Mouse (Mus musculus): Measurements from ENCODE around the gene Gm20388. TPM values are rescaled to one million over a fixed set of nuclear protein-coding genes. Genes with fewer than 3 reads are reported as not detected.

The Gm20388 gene
- polyA plus RNA-seq, 1 experiment from 2014 or later = 7.4 TPM

DNA sequence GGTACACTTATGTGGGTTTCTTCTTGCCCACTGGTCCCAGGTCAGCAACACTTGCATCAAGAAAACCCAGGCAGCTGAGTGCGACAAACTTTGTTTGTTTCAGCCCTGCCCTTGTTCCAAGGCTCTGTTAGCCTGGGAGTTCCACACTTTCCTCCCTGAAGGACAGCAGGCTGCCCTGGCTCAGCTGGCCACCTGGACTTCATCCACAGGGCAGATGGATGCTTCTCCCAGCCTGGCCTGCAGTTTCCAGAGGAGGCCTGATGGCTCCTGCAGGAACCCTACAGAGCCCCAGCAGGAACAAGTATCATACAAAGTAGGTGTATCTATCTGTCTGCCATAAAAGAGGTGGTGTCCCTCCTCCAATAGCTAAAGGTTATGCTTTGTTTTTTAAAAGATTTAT, 2530.7 kb downstream of the Gm20388 start:
- no peak overlapping the region for H3K4me3 ChIP-seq (replicated peaks; ENCODE audit: low read length)
- no peak overlapping the region for H3K27ac ChIP-seq (ENCODE audit: low read length)
- H3K4me1 ChIP-seq (ENCODE audit: control insufficient read depth, insufficient read depth, low read length) = peaks cover 30% of the 10 kb centered on the region
- H3K4me2 ChIP-seq (ENCODE audit: low read depth, low read length) = no peak overlapping the region
- WGBS = 85% methylated on average over 1 of the region's 1 CpGs
- H3K36me3 ChIP-seq (ENCODE audit: control insufficient read depth, insufficient read depth, low read length) = 0 out of 2 replicates have a peak, but pooled peaks cover 4% of the 10 kb centered on the region
- no peaks in the 10 kb centered on the region for H3K27me3 ChIP-seq (ENCODE audit: control insufficient read depth, insufficient read depth, low read length)
- no peak overlapping the region; the same call in 1 of the 2 replicates for H3K9ac ChIP-seq (ENCODE audit: low read length)
- no peaks in the 10 kb centered on the region for H3K9me3 ChIP-seq (replicated peaks; ENCODE audit: control insufficient read depth, low read length)
- ATAC-seq (ENCODE audit: insufficient read depth, low FRiP score) = no peak

DNA sequence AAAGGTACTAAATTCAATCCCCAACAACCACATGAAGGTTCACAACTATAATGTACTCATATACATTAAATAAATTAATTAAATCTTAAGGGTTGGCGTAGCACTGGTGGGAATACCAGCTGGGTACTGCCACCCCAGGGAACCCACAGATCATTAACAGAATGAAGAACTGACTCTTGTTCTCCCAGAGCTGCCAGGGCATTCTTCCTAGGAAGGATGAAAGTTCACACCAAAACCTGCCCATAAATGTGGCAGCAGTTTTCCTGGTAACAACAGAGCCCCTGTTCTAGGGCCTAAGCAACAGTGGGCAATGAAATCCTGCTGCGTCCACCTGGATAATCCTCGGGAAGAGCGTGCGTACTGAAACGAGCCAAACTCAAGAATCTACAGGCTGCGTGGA, 2531.7 kb downstream of the Gm20388 start:
- H3K36me3 ChIP-seq (ENCODE audit: control insufficient read depth, insufficient read depth, low read length) = 0 out of 2 replicates have a peak, but pooled peaks cover 4% of the 10 kb centered on the region
- H3K9me3 ChIP-seq (replicated peaks; ENCODE audit: control insufficient read depth, low read length) = no peaks in the 10 kb centered on the region
- no peaks in the 10 kb centered on the region for H3K27me3 ChIP-seq (ENCODE audit: control insufficient read depth, insufficient read depth, low read length)
- H3K4me3 ChIP-seq (replicated peaks; ENCODE audit: low read length) = peak overlapping the region; percentile 74
- H3K4me2 ChIP-seq (ENCODE audit: low read depth, low read length) = peak overlapping the region; percentile 89
- 0 out of 2 replicates have a peak overlapping the region, but pooled peaks have one; percentile 63 for H3K27ac ChIP-seq (ENCODE audit: low read length)
- H3K9ac ChIP-seq (ENCODE audit: low read length) = peak overlapping the region; percentile 76
- 20% methylated on average over 7 of the region's 7 CpGs for WGBS
- peaks cover 30% of the 10 kb centered on the region for H3K4me1 ChIP-seq (ENCODE audit: control insufficient read depth, insufficient read depth, low read length)
- no peak for ATAC-seq (ENCODE audit: insufficient read depth, low FRiP score)

- peak overlapping the region; percentile 74 for H3K4me3 ChIP-seq (replicated peaks; ENCODE audit: low read length)
- no peaks in the 10 kb centered on the region for H3K27me3 ChIP-seq (ENCODE audit: control insufficient read depth, insufficient read depth, low read length)
- H3K4me1 ChIP-seq (ENCODE audit: control insufficient read depth, insufficient read depth, low read length) = peaks cover 30% of the 10 kb centered on the region
- H3K36me3 ChIP-seq (ENCODE audit: control insufficient read depth, insufficient read depth, low read length) = 0 out of 2 replicates have a peak, but pooled peaks cover 4% of the 10 kb centered on the region
- H3K4me2 ChIP-seq (ENCODE audit: low read depth, low read length) = peak overlapping the region; percentile 89
- H3K27ac ChIP-seq (ENCODE audit: low read length) = peak overlapping the region; percentile 63
- WGBS = 1% methylated on average over 12 of the region's 12 CpGs
- no peak for ATAC-seq (ENCODE audit: insufficient read depth, low FRiP score)
- no peaks in the 10 kb centered on the region for H3K9me3 ChIP-seq (replicated peaks; ENCODE audit: control insufficient read depth, low read length)
- peak overlapping the region; percentile 76 for H3K9ac ChIP-seq (ENCODE audit: low read length)
Measured at GRCm38 (mm10) chr8:122442781-122443180, 2532.1 kb downstream of the Gm20388 start.

DNA sequence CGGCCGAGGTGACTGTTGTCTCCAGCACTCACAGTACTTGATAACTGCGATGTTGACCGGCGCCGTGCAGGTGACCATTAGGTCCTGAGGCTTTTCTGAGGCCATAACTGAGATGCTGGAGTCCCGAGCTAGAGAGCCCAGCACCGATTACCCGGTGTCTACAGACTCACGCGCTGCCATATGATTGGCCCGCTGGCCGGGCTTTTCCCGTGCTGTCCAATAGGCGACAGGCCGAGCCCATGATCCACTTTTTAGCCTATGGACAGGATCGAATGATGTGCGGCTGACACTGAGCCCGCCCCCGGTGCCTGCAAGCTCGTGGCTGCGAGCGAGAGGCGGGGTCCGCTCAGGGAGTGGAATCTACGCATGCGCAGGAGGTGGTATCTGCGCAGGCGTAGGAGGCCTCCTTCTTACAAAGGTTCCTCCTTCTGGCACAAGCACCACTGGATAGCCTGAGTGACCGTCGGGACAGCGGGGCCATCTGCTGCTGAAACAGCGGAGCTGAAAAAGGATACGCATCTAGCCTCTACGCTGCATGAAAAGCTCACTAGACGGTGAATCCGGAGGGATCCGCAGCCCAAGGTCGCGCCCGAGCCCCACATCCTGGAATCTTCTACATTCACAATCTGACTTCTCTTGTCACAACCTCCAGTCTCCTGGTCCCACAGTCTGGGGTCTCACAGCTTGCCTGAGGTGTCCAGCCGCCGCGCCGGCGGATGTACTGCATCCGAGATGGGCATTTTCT, 2532.8 kb downstream of the Gm20388 start, which contains the start of gene Mvd:
TSS of gene Mvd (minus strand) at position 161 of the 745 bp plus-strand sequence.
- Histone ChIP-seq H3K4me2 (ENCODE audit: low read depth, low read length) (peak within 1 kb of the TSS; percentile 89), H3K27me3 (ENCODE audit: control insufficient read depth, insufficient read depth, low read length) (no peaks in the 10 kb centered on the region), H3K36me3 (ENCODE audit: control insufficient read depth, insufficient read depth, low read length) (0 out of 2 replicates have a peak, but pooled peaks cover 4% of the 10 kb centered on the region), H3K4me3 (replicated peaks; ENCODE audit: low read length) (peak within 1 kb of the TSS; percentile 74), H3K4me1 (ENCODE audit: control insufficient read depth, insufficient read depth, low read length) (peaks cover 24% of the 10 kb centered on the region), H3K9ac (ENCODE audit: low read length) (peak within 1 kb of the TSS; percentile 88), H3K27ac (ENCODE audit: low read length) (peak within 1 kb of the TSS; percentile 99), H3K9me3 (replicated peaks; ENCODE audit: control insufficient read depth, low read length) (no peaks in the 10 kb centered on the region)
- WGBS = under 1% methylated on average over 47 of the region's 47 CpGs
- peak; percentile 97 for ATAC-seq (ENCODE audit: insufficient read depth, low FRiP score)

- Histone ChIP-seq H3K4me1 (ENCODE audit: control insufficient read depth, insufficient read depth, low read length) (peaks cover 21% of the 10 kb centered on the region), H3K36me3 (ENCODE audit: control insufficient read depth, insufficient read depth, low read length) (0 out of 2 replicates have a peak, but pooled peaks cover 3% of the 10 kb centered on the region), H3K9ac (ENCODE audit: low read length) (peak overlapping the region; percentile 88), H3K4me2 (ENCODE audit: low read depth, low read length) (peak overlapping the region; percentile 83), H3K27ac (ENCODE audit: low read length) (peak overlapping the region; percentile 99), H3K4me3 (replicated peaks; ENCODE audit: low read length) (peak overlapping the region; percentile 74), H3K27me3 (ENCODE audit: control insufficient read depth, insufficient read depth, low read length) (no peaks in the 10 kb centered on the region), H3K9me3 (replicated peaks; ENCODE audit: control insufficient read depth, low read length) (no peaks in the 10 kb centered on the region)
- ATAC-seq (ENCODE audit: insufficient read depth, low FRiP score) = peak; percentile 69
- WGBS = 4% methylated on average over 19 of the region's 19 CpGs
Measured at GRCm38 (mm10) chr8:122444058-122444748, 2533.6 kb downstream of the Gm20388 start.

DNA sequence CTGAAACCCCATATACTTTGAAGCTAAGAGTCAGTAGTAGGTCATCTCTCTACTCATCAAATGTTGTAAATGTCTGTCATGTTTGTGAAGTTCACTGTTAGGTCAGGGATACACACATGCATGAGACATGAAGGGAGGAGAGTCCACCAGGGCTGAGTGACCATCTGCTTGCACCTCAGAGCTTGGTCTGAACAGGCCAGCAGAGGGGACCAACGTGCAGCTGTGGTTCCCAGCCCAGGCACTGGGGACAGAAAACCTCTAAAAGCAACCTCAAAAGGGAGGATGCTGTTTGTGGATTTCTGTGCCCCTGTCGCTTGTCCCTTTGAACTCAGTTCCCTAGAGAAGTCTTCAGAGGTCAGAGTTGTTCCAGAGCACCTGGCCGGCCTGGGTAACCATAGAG, 2534.6 kb downstream of the Gm20388 start:
- Histone ChIP-seq H3K4me1 (ENCODE audit: control insufficient read depth, insufficient read depth, low read length) (peaks cover 21% of the 10 kb centered on the region), H3K4me3 (replicated peaks; ENCODE audit: low read length) (no peak overlapping the region), H3K36me3 (ENCODE audit: control insufficient read depth, insufficient read depth, low read length) (no peaks in the 10 kb centered on the region), H3K9me3 (replicated peaks; ENCODE audit: control insufficient read depth, low read length) (no peaks in the 10 kb centered on the region), H3K27ac (ENCODE audit: low read length) (no peak overlapping the region), H3K9ac (ENCODE audit: low read length) (no peak overlapping the region), H3K27me3 (ENCODE audit: control insufficient read depth, insufficient read depth, low read length) (no peaks in the 10 kb centered on the region), H3K4me2 (ENCODE audit: low read depth, low read length) (peak overlapping the region; percentile 83; the same call in 1 of the 2 replicates)
- ATAC-seq (ENCODE audit: insufficient read depth, low FRiP score) = no peak
- 53% methylated on average over 3 of the region's 3 CpGs for WGBS

DNA sequence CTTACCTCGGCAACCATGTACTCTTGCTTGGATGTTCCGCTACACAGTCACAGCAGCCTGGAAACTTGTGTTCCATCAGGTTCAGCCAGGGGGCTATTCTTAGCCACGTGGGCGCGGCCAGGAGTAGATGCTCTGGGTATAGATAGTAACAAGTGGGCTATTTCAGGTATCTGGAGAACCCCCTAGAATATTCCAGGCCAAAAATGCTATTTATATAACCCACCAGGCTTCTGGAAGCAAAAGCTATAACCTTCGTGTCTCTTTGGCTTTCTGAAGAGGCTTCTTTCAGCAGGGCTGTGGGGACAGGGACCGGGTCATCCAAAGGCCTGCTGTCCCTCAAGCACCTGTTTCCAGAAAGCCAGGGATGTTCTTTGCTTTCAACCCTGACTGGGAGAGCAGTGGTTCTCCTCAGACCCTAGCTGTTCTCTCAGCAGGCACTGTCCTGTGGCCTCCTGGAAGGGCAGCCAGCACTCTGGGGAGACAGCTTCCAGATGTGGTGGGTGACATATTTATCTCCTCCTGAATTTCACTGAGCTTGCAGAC, 2540.6 kb downstream of the Gm20388 start:
- H3K9me3 ChIP-seq (replicated peaks; ENCODE audit: control insufficient read depth, low read length) = no peaks in the 10 kb centered on the region
- no peaks in the 10 kb centered on the region for H3K36me3 ChIP-seq (ENCODE audit: control insufficient read depth, insufficient read depth, low read length)
- WGBS = 55% methylated on average over 7 of the region's 7 CpGs
- no peak for ATAC-seq (ENCODE audit: insufficient read depth, low FRiP score)
- H3K27me3 ChIP-seq (ENCODE audit: control insufficient read depth, insufficient read depth, low read length) = no peaks in the 10 kb centered on the region
- no peak overlapping the region for H3K4me2 ChIP-seq (ENCODE audit: low read depth, low read length)
- no peaks in the 10 kb centered on the region; the same call in 1 of the 2 replicates for H3K4me1 ChIP-seq (ENCODE audit: control insufficient read depth, insufficient read depth, low read length)
- no peak overlapping the region for H3K4me3 ChIP-seq (replicated peaks; ENCODE audit: low read length)
- H3K9ac ChIP-seq (ENCODE audit: low read length) = no peak overlapping the region
- no peak overlapping the region for H3K27ac ChIP-seq (ENCODE audit: low read length)

DNA sequence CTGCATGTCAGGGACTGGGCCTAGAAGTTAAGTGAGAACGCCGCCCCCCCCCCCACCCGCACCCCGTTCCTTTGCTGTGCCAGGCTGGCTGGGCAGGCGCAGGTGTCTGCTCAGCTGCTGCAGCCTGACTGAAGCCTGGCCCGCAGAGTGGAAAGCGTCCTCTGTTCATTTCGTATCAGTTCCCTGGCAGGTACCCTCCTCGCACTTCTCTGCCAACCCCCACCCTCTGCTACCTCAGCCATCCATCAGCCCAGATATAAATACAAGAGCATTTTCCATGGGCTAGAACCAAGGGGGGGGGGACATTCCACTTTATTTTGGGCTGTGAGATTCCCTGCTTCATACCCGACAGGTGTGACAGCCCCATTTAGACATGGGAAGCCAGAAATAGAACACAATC, 2541.5 kb downstream of the Gm20388 start:
- 88% methylated on average over 10 of the region's 10 CpGs for WGBS
- H3K9ac ChIP-seq (ENCODE audit: low read length) = no peak overlapping the region
- no peak for ATAC-seq (ENCODE audit: insufficient read depth, low FRiP score)

DNA sequence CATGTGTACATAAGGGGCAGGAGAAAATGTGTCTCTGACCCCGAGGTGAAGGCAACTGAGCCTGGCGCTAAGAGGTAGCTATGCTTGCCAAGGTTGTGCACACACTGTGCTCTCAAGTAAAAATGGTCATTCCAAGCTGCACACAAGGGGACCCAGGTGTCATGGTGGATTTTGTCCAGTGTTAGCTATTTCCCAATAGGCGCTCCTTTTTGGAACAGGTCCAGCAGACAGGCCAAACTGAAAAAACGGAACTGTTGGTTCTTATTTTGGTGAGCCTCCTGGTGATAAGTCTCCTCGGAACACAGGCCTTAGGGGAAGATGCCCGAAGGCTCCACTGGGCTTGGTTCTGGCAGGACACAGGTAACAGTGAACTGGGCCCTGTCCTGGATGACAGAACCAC, 2543.8 kb downstream of the Gm20388 start:
- no peaks in the 10 kb centered on the region for H3K4me1 ChIP-seq (ENCODE audit: control insufficient read depth, insufficient read depth, low read length)
- H3K4me2 ChIP-seq (ENCODE audit: low read depth, low read length) = no peak overlapping the region
- no peak overlapping the region for H3K27ac ChIP-seq (ENCODE audit: low read length)
- ATAC-seq (ENCODE audit: insufficient read depth, low FRiP score) = no peak
- no peaks in the 10 kb centered on the region for H3K36me3 ChIP-seq (ENCODE audit: control insufficient read depth, insufficient read depth, low read length)
- peaks cover 6% of the 10 kb centered on the region for H3K27me3 ChIP-seq (ENCODE audit: control insufficient read depth, insufficient read depth, low read length)
- H3K9me3 ChIP-seq (replicated peaks; ENCODE audit: control insufficient read depth, low read length) = no peaks in the 10 kb centered on the region
- H3K4me3 ChIP-seq (replicated peaks; ENCODE audit: low read length) = no peak overlapping the region
- 83% methylated on average over 6 of the region's 6 CpGs for WGBS
- H3K9ac ChIP-seq (ENCODE audit: low read length) = no peak overlapping the region

More for the DNA sequence above, 2541.5 kb downstream of the Gm20388 start:
- Histone ChIP-seq H3K27ac (ENCODE audit: low read length) (no peak overlapping the region), H3K36me3 (ENCODE audit: control insufficient read depth, insufficient read depth, low read length) (no peaks in the 10 kb centered on the region), H3K9me3 (replicated peaks; ENCODE audit: control insufficient read depth, low read length) (no peaks in the 10 kb centered on the region), H3K4me3 (replicated peaks; ENCODE audit: low read length) (no peak overlapping the region), H3K27me3 (ENCODE audit: control insufficient read depth, insufficient read depth, low read length) (no peaks in the 10 kb centered on the region), H3K4me2 (ENCODE audit: low read depth, low read length) (no peak overlapping the region), H3K4me1 (ENCODE audit: control insufficient read depth, insufficient read depth, low read length) (no peaks in the 10 kb centered on the region)
